Mouse (Mus musculus) midbrain, embryonic 14.5 days (tissue): ENCODE results near the gene U2surp. TPM values are rescaled to one million over a fixed set of nuclear protein-coding genes. Genes with fewer than 3 reads are reported as not detected.

Experiments used
- ATAC-seq: fragments of 200-750 bp; cut with Nextera tagmentation; 2 replicates; pipeline ENCODE4 v1.8.0; 2017; ENCODE audit warnings: moderate number of reproducible peaks, moderate library complexity; ENCODE audit not compliant: low FRiP score, low TSS enrichment
- DNase-seq: peaks from one replicate; pipeline ENCODE4 v3.0.0-alpha.2; 2015
- H3K27ac ChIP-seq: fragments of 300-500 bp; sonication (generic); replicated peaks from 2 replicates; pipeline ENCODE4 v1.5.1; 2014; ENCODE audit warnings: mild to moderate bottlenecking, low read depth, low read length, moderate library complexity
- H3K27me3 ChIP-seq: fragments of 300-500 bp; sonication (generic); 2 replicates; pipeline ENCODE4 v1.6.1; 2014; ENCODE audit warnings: low read length, control low read depth, mixed read lengths; ENCODE audit not compliant: control insufficient read depth, insufficient read depth
- H3K36me3 ChIP-seq: fragments of 300-500 bp; sonication (generic); 2 replicates; pipeline ENCODE4 v1.6.1; 2014; ENCODE audit warnings: low read length, control low read depth; ENCODE audit not compliant: control insufficient read depth, insufficient read depth
- H3K4me1 ChIP-seq: fragments of 300-500 bp; sonication (generic); 2 replicates; pipeline ENCODE4 v1.6.1; 2014; ENCODE audit warnings: mild to moderate bottlenecking, antibody characterized with exemption, low read length, control low read depth; ENCODE audit not compliant: control insufficient read depth, insufficient read depth
- H3K4me2 ChIP-seq: fragments of 300-500 bp; sonication (generic); 2 replicates; pipeline ENCODE4 v1.6.1; 2014; ENCODE audit warnings: mild to moderate bottlenecking, low read length, moderate library complexity
- H3K4me3 ChIP-seq: fragments of 300-500 bp; sonication (generic); replicated peaks from 2 replicates; pipeline ENCODE4 v1.5.1; 2014; ENCODE audit warnings: low read depth, low read length
- H3K9ac ChIP-seq: fragments of 300-500 bp; sonication (generic); replicated peaks from 2 replicates; pipeline ENCODE4 v1.6.1; 2014; ENCODE audit warnings: mild to moderate bottlenecking, low read length, moderate library complexity
- H3K9me3 ChIP-seq: fragments of 300-500 bp; sonication (generic); 2 replicates; pipeline ENCODE4 v1.6.1; 2016; ENCODE audit warnings: low read length, control low read depth, mixed read lengths; ENCODE audit not compliant: control insufficient read depth
- WGBS: fragments of 180-500 bp; shearing (Covaris S2); extraction: QIAGEN DNeasy Blood & Tissue Kit; methylation state at CpG from one replicate; pipeline ENCODE4 v1.1.7; 2014; 5-methylcytosine and 5-hydroxymethylcytosine counted together
- polyA plus RNA-seq: library from polyadenylated mRNA; unstranded; fragments of >200 nt; fragmentation: Nextera tagmentation; extraction: Ambion mirVana; gene quantifications from 2 replicates; pipeline ENCODE4 v1.2.1, GENCODE M21; 2014

The U2surp gene
- polyA plus RNA-seq, 1 experiment from 2014 or later: 137 TPM

DNA sequence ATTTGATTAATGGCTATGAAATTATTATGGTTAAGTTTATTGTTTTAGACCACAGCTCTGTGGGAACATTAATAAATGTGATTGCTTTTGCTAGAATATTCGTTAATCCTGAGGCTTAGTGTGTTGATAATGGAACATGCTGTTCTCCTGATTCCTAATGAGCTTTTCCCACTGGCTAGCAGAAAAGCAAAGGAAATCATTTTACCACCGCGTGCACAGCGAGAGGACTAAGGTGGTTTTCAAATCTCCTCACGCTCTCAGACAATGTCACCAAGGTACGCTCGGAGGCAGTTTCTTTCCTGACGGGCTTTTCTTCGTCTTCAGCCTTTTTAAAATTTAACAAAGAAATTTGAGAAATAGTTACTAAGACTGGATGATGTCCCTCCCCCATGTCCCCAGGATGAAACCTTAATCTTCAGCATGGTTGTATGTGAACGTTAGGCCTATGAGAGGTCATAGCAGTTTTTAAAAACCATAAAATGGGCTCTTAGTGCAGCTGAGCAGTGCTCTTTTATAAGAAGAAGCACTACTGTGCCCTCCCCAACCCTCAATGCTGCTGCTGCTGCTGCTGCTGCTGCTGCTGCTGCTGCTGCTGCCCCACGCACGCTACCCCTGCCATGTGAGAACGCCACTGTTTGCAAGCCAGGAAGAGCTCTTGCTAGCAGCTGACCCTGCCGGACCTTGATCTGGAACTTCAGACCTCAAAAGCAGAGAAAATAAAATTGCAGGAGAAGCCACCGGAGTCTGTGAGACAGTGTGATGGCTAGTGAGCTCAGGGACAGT, 30.0 kb upstream of the U2surp start:
- H3K27ac ChIP-seq: peak overlapping the region; percentile 66
- no peaks in the 10 kb centered on the region for H3K4me1 ChIP-seq
- 56% methylated on average over 15 of the region's 15 CpGs for WGBS
- H3K4me2 ChIP-seq: no peak overlapping the region
- no peaks in the 10 kb centered on the region for H3K36me3 ChIP-seq
- H3K4me3 ChIP-seq: no peak overlapping the region
- no peaks in the 10 kb centered on the region for H3K9me3 ChIP-seq
- DNase-seq: peak; percentile 56
- no peaks in the 10 kb centered on the region for H3K27me3 ChIP-seq
- no peak for ATAC-seq
- H3K9ac ChIP-seq: no peak overlapping the region

- H3K27ac ChIP-seq: no peak overlapping the region
- ATAC-seq (peak; percentile 34; the same call in 1 of the 2 replicates), DNase-seq (peak; percentile 24)
These were observed 29.4 kb upstream of the U2surp start for GRCm38 (mm10) chr9:95541208-95541607.

GRCm38 (mm10) chr9:95540487-95540886, 28.7 kb upstream of the U2surp start:
- Histone ChIP-seq H3K4me2 (no peak overlapping the region), H3K4me1 (no peaks in the 10 kb centered on the region), H3K27me3 (no peaks in the 10 kb centered on the region), H3K9ac (no peak overlapping the region), H3K27ac (no peak overlapping the region), H3K9me3 (no peaks in the 10 kb centered on the region), H3K36me3 (no peaks in the 10 kb centered on the region), H3K4me3 (no peak overlapping the region)
- DNase-seq (peak; percentile 25), ATAC-seq (no peak)
- 64% methylated on average over 4 of the region's 4 CpGs for WGBS

More at GRCm38 (mm10) chr9:95541208-95541607, 29.4 kb upstream of the U2surp start:
- Histone ChIP-seq H3K9me3 (no peaks in the 10 kb centered on the region), H3K4me2 (no peak overlapping the region), H3K27me3 (no peaks in the 10 kb centered on the region), H3K9ac (no peak overlapping the region), H3K36me3 (no peaks in the 10 kb centered on the region), H3K4me3 (no peak overlapping the region), H3K4me1 (no peaks in the 10 kb centered on the region)

- no peak for DNase-seq
- WGBS: 80% methylated on average over 2 of the region's 2 CpGs
- no peaks in the 10 kb centered on the region for H3K4me1 ChIP-seq
These were observed 27.5 kb upstream of the U2surp start for GRCm38 (mm10) chr9:95539176-95539800.

GRCm38 (mm10) chr9:95533817-95534216, 22.0 kb upstream of the U2surp start:
- 45% methylated on average over 6 of the region's 6 CpGs for WGBS
- no peaks in the 10 kb centered on the region for H3K36me3 ChIP-seq
- H3K27me3 ChIP-seq: no peaks in the 10 kb centered on the region
- H3K4me3 ChIP-seq: no peak overlapping the region
- H3K9ac ChIP-seq: no peak overlapping the region
- H3K4me1 ChIP-seq: no peaks in the 10 kb centered on the region
- DNase-seq: peak; percentile 60
- H3K9me3 ChIP-seq: no peaks in the 10 kb centered on the region
- no peak overlapping the region for H3K27ac ChIP-seq
- ATAC-seq: no peak
- no peak overlapping the region for H3K4me2 ChIP-seq

More at GRCm38 (mm10) chr9:95539176-95539800, 27.5 kb upstream of the U2surp start:
- H3K9me3 ChIP-seq: no peaks in the 10 kb centered on the region
- H3K9ac ChIP-seq: no peak overlapping the region
- no peak overlapping the region for H3K4me3 ChIP-seq
- no peak overlapping the region for H3K4me2 ChIP-seq
- H3K27me3 ChIP-seq: no peaks in the 10 kb centered on the region
- H3K27ac ChIP-seq: no peak overlapping the region
- ATAC-seq: no peak
- no peaks in the 10 kb centered on the region for H3K36me3 ChIP-seq

GRCm38 (mm10) chr9:95531144-95531543, 19.3 kb upstream of the U2surp start:
- WGBS: 45% methylated on average over 3 of the region's 3 CpGs
- Histone ChIP-seq H3K4me2 (no peak overlapping the region), H3K36me3 (no peaks in the 10 kb centered on the region), H3K4me1 (no peaks in the 10 kb centered on the region), H3K27ac (no peak overlapping the region), H3K27me3 (no peaks in the 10 kb centered on the region), H3K9ac (no peak overlapping the region), H3K4me3 (no peak overlapping the region), H3K9me3 (no peaks in the 10 kb centered on the region)
- ATAC-seq: no peak
- DNase-seq: peak; percentile 21

- no peak for ATAC-seq
- H3K4me2 ChIP-seq: no peak overlapping the region
- H3K4me1 ChIP-seq: no peaks in the 10 kb centered on the region
- no peak overlapping the region for H3K9ac ChIP-seq
- WGBS: 68% methylated on average over 2 of the region's 2 CpGs
- DNase-seq: no peak
- H3K9me3 ChIP-seq: no peaks in the 10 kb centered on the region
- no peaks in the 10 kb centered on the region for H3K27me3 ChIP-seq
- no peak overlapping the region for H3K27ac ChIP-seq
- H3K4me3 ChIP-seq: no peak overlapping the region
- H3K36me3 ChIP-seq: no peaks in the 10 kb centered on the region
These were observed 15.9 kb upstream of the U2surp start for GRCm38 (mm10) chr9:95527676-95528075.

DNA sequence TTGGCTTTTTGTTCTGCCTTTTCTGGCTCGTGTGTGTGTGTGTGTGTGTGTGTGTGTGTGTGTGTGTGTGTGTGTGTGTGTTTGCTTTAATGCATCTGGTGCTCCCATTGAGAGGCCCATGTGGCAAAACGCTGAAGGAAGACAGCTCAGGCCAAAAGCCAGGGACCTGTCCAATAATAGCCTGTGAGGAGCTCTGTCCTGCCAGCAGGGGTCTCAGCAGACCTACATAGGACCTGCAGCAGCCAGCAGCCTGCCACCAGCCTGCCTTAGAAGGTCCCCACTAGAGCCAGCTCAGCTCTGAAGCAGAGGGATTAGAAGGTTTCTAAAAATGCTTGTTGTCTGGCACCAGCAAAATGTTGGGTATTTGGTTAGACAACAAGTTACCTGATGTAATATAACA, 14.2 kb upstream of the U2surp start:
- Histone ChIP-seq H3K4me3 (no peak overlapping the region), H3K9me3 (no peaks in the 10 kb centered on the region), H3K36me3 (no peaks in the 10 kb centered on the region), H3K27ac (no peak overlapping the region), H3K9ac (no peak overlapping the region), H3K27me3 (no peaks in the 10 kb centered on the region), H3K4me2 (no peak overlapping the region), H3K4me1 (no peaks in the 10 kb centered on the region)
- ATAC-seq (peak; percentile 69; the same call in 1 of the 2 replicates), DNase-seq (peak; percentile 76)
- WGBS: 9% methylated on average over 2 of the region's 2 CpGs

- H3K27ac ChIP-seq: no peak overlapping the region
- no peak overlapping the region for H3K4me3 ChIP-seq
- H3K9me3 ChIP-seq: no peaks in the 10 kb centered on the region
- 80% methylated on average over 6 of the region's 6 CpGs for WGBS
- H3K27me3 ChIP-seq: no peaks in the 10 kb centered on the region
- H3K9ac ChIP-seq: no peak overlapping the region
- H3K4me1 ChIP-seq: no peaks in the 10 kb centered on the region
- no peak overlapping the region for H3K4me2 ChIP-seq
- no peaks in the 10 kb centered on the region for H3K36me3 ChIP-seq
- ATAC-seq (no peak), DNase-seq (no peak)
These were observed 13.6 kb upstream of the U2surp start for GRCm38 (mm10) chr9:95525376-95525775.
